Mouse (Mus musculus) testis, adult 2 months (tissue): ENCODE measurements around the gene Tcp10a. TPM values are rescaled to one million over a fixed set of nuclear protein-coding genes. Genes with fewer than 3 reads are reported as not detected.
"Not testable (repeated sequence)": the region's sequence is repeated elsewhere in the genome, so short reads cannot be mapped to it uniquely, and the experiment has no call there.

Source experiments
- H3K27ac ChIP-seq: fragments of 200-500 bp; 2 replicates; pipeline ENCODE4 v1.5.1; 2012; ENCODE audit warnings: low read depth, low read length; ENCODE audit not compliant: control insufficient read depth, insufficient read depth
- H3K27me3 ChIP-seq: fragments of 200-500 bp; 2 replicates; pipeline ENCODE4 v1.6.1; 2012; ENCODE audit warnings: mild to moderate bottlenecking, low read length, moderate library complexity; ENCODE audit not compliant: control insufficient read depth, insufficient read depth
- H3K36me3 ChIP-seq: fragments of 200-500 bp; 2 replicates; pipeline ENCODE4 v1.6.1; 2012; ENCODE audit warnings: mild to moderate bottlenecking, low read length; ENCODE audit not compliant: control insufficient read depth, insufficient read depth
- H3K4me1 ChIP-seq: fragments of 200-500 bp; 2 replicates; pipeline ENCODE4 v1.6.1; 2012; ENCODE audit warnings: low read length; ENCODE audit not compliant: control insufficient read depth, insufficient read depth
- H3K4me3 ChIP-seq: fragments of 200-500 bp; 2 replicates; pipeline ENCODE4 v1.5.1; 2012; ENCODE audit warnings: low read depth, mild to moderate bottlenecking, low read length, moderate library complexity, mixed read lengths; ENCODE audit not compliant: control insufficient read depth
- polyA plus RNA-seq: library from polyadenylated mRNA; depleted of rRNA; stranded (reverse); fragments of >200 nt; gene quantifications from 2 replicates; pipeline ENCODE4 v1.2.3, GENCODE M21; 2012

Gene Tcp10a
- polyA plus RNA-seq, 1 experiment, result 262 TPM

DNA sequence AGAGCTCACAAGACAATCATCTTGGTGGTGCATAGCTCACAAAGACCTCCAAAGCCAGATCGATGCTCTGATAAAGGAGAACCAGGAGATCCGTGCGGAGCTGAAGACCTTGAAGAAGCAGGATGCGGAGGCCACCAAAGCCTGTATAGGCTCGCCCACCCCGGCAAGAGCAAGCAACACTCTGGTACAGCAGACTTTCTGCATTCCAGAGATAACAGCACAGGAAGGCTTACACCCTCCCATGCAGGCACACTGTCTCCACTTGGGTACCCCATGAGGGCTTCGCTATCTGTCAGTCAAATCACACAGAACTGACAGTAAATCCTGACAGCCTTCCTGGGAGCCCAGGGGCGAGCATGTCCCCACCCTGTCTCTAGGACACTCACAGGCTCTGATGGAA, 2.0 kb downstream of the Tcp10a start:
- not testable (repeated sequence) for H3K4me1 ChIP-seq, H3K27ac ChIP-seq, H3K4me3 ChIP-seq, H3K36me3 ChIP-seq, H3K27me3 ChIP-seq

DNA sequence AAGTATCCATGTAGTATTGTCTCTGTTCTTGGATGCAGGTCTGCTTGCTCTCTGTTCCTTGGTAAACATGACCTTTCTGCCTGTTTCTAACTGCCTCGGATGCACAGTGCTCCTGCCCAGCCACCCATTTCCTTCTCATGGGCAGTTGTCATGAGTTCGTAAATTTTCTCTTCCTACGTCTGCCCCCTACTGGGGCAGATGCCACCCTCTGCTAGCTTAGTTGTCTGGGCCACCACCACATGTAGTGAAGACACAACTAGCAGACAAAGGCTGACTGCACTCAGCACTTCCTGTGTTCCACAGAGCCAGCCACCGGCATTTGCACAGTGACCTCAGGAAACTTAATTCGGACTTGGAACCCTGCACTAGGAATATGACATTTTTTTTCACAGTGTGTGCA, 8.3 kb downstream of the Tcp10a start:
- H3K4me1 ChIP-seq, H3K36me3 ChIP-seq, H3K27me3 ChIP-seq, H3K27ac ChIP-seq, H3K4me3 ChIP-seq: not testable (repeated sequence)

DNA sequence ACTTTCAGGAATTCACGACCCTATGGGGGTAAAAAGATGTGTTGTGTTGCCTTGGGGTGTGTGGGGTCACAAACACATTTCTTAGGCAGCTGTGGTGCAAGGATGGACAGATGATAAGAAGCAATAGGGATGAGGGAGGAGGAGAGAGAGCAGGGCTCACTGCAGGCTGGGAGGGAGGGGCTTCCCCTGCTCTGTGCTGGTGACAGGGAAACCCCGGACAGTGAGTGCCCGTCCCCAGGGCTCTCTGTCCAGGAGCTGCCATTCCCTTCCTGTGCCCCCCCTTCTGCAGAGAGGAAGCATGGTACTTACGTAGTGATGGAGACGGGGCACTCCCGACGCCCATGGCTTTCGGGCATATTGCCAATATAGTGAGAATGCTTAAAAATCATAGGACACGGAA, 12.9 kb downstream of the Tcp10a start:
- not testable (repeated sequence) for H3K27me3 ChIP-seq, H3K36me3 ChIP-seq, H3K4me1 ChIP-seq, H3K4me3 ChIP-seq, H3K27ac ChIP-seq

DNA sequence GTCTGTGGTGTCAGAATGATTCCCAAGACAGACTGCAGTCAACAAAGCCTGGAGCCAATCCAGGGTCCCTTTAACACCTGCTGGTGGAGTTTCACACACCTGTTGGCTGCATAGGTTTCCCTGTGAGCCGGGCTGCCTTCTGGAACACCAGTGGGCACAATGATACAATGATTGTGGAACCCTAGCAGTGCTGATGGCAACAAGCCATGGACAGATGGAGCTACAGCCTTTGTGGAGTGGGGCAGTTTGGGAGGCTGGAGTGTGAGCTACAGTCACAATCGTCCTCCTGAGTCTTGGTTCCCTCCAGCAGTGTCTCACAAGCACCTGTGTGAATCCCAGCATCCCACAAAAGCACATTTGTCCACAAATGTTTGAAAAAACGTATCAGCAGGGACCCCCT, 24.3 kb downstream of the Tcp10a start:
- H3K27me3 ChIP-seq, H3K4me3 ChIP-seq, H3K4me1 ChIP-seq, H3K27ac ChIP-seq, H3K36me3 ChIP-seq: not testable (repeated sequence)

DNA sequence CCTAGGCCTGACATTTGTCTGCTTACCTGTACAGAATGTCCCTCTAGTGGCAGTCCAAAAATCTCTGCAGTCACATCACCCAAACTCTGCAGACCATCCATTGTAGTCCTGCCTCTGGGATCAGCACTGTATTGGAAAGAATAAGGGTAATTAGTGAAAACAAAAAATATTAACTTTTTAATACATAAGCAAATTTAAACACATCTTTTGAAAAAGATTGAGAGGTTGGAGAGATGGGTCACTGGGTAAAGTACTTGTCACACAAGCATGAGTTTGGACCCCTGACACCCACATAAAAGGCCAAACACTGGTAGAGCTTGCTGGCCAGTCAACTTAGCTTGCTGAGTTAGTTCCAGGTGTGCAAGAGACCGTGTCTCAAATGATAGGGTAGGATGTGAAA, 28.1 kb downstream of the Tcp10a start, which contains the start of gene Ttll2:
Gene Ttll2, minus strand, starts transcription at position 101 of the 400 bp plus-strand sequence.
- H3K4me1 ChIP-seq, H3K36me3 ChIP-seq, H3K27me3 ChIP-seq, H3K27ac ChIP-seq, H3K4me3 ChIP-seq: not testable (repeated sequence)

DNA sequence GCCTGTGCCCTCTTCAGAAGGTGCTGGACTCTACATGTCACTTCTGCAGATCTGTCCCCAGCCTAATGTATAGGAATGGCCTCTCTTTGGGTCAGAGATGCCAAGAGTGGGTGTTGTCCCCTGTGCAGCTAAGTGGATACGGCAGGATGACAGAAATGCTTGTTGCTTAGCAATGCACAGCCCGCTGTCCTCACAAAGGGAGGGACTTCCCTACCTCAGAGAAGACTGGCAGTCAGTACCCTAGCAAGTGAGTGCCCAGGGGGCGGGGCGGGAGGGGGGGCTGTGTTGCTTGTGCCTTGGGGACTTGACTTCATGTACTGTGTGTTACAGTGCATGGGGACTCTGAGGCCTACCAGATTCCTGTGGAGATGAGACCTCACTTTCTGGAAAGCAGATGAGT, 35.4 kb downstream of the Tcp10a start:
- H3K27ac ChIP-seq, H3K36me3 ChIP-seq, H3K4me1 ChIP-seq, H3K27me3 ChIP-seq: not testable (repeated sequence)
- H3K4me3 ChIP-seq, result peak overlapping the region; percentile 40; the same call in 1 of the 2 replicates

DNA sequence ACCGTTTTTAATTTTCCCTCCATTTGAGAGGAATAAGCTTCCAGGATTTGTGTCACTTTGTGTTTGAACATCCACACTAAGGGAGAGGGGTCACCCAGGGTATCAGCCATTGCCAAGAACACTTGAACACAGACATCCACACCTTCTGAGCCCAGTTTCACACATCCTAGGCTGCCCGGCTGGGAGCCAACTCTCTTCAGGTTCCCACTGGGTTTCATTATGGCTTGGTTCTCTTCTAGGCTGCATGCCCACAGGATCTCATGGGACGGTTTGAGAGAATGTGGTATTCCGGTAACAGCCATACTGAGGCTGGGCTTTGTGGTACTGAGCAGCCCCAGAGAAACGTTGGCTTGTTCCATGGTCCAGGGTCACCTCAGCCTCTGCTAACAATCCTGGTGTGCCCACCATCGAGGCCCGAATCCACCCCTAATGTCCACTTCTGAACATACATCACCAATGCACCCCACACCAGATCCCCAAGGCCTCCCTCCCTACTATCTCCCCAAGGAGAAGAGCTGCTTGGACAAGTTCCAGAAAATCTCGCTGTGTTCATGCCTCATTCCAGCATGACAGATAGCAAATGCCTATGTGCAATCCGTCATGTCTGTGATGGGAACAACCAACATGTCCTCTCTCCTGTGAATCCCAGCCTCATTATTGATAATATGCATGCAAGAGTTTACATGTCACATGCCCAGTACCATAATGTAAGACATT, 36.5 kb downstream of the Tcp10a start:
- not testable (repeated sequence) for H3K36me3 ChIP-seq, H3K27ac ChIP-seq

DNA sequence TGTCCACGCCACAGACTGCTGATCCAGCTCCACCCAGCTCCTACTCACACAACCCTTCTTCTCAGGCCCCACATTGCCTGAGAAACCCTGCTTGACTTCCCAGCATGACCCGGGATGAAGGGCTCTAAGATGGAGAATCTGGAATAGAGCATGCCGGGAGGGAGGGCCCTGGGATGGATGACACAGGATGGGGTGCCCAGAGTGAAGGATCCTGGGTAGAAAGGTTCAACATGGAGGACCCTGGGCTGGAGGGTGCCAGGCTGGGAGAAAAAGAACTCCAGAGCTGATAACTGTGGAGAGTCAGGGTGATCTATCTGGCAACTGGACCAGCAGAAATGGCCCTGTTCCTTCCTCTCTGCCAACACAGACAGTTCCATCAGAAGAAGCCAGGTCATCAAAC, 41.2 kb downstream of the Tcp10a start:
- not testable (repeated sequence) for H3K36me3 ChIP-seq, H3K27ac ChIP-seq, H3K27me3 ChIP-seq, H3K4me3 ChIP-seq, H3K4me1 ChIP-seq

More for the DNA sequence above, 36.5 kb downstream of the Tcp10a start:
- not testable (repeated sequence) for H3K27me3 ChIP-seq, H3K4me1 ChIP-seq, H3K4me3 ChIP-seq

DNA sequence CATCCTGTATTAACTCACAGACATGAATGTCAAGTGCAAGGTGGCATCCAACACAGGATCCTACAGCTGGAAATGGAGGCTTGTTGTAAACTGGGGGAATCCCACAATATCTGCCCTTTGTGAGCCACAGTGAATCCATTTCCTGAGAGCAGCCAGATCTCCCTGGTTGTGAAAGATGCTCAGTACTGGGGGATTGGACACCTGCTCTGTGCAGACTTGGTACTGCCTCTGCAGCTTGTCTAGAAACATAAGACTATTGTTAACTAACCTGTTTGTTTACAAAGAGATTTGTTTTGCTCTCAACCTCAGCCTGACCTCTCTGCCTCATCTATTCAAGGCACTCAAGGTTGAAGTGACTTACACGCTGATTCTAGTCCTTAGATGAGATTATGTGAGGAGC, 41.8 kb downstream of the Tcp10a start:
- not testable (repeated sequence) for H3K4me1 ChIP-seq, H3K27ac ChIP-seq, H3K36me3 ChIP-seq, H3K27me3 ChIP-seq, H3K4me3 ChIP-seq

DNA sequence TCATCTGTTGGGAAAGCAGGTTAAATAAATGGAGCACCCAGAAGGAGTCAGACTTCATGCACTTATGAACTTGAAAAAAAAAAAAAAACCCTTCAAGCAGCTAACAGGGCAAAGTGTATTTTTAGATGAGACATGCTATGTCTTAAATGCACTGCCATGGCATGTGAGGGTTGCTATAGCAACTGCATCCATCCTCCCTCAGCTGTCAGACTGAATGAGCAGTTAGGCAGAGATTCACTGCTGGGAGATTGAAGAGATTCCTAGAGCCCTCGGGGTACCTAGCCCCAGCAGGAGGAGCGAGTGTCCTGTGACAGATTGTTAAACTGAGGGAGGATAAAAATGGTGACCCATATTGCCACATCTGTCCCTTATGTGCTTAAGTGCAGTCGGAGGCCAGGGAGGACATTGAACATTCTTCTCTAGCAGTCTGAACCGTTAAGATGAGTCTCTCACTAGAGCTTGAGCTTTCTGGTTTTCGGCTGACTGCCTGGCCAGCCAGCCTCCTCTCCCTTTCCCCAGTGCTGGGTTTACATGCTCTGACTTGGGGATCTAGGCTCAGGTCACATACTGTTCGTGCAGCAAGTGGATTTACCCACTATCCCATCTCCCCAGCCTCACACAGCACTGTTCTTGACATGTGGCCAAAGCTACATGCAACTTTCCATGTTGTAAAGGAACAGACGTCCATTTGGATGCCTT, 42.4 kb downstream of the Tcp10a start:
- not testable (repeated sequence) for H3K4me1 ChIP-seq, H3K4me3 ChIP-seq, H3K36me3 ChIP-seq, H3K27ac ChIP-seq, H3K27me3 ChIP-seq

DNA sequence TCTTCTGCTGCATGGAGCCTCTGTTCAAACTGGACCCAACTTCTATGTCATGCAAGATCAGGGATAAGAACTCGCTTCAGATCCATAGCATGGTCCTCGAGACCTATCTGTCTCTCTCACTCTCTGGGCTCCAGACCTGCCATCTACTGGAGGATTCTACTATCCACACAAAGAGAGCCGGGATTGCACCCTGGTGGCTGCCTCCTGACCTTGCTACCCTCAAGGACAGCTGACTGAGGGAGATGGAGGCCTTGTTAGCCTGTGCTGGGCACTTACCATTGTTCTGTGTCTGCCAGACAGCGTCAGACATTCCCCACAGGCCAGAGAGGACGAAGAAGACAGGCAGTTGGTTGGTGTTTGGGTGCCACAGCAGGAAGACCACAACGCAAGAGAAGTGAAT, 45.0 kb downstream of the Tcp10a start:
- H3K4me1 ChIP-seq, H3K4me3 ChIP-seq, H3K27me3 ChIP-seq, H3K36me3 ChIP-seq, H3K27ac ChIP-seq: not testable (repeated sequence)

DNA sequence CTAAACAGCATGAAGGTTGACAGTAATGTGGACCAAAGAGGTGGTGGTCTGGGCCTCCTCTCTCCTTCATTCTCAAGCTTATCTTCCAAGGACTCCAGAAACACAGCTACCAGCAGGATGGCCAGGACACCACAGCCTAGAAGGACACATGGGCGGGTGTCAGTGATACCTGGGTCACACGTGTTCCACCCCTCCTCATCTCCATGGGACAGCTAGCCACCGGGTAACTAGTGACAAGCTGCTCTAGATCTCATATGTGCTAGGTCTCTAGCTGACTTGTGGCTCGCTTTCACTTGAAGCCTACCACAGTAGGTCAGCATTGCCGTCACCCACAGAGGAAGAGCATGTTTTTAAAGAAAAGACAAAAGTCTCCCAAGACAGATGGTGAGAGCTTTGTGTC, 47.4 kb downstream of the Tcp10a start, which contains the start of gene Gm49630:
Gene Gm49630, minus strand, starts transcription at position 101 of the 400 bp plus-strand sequence.
- not testable (repeated sequence) for H3K4me3 ChIP-seq, H3K4me1 ChIP-seq, H3K36me3 ChIP-seq, H3K27ac ChIP-seq, H3K27me3 ChIP-seq
